Mouse (Mus musculus) adrenal gland, adult 18-20 months (tissue): ENCODE results near the gene Btbd19. TPM values are rescaled to one million over a fixed set of nuclear protein-coding genes. Genes with fewer than 3 reads are reported as not detected.

Source experiments
- DNase-seq, 2 experiments: peaks; one replicate each; pipeline ENCODE4 v3.0.0; 2021 to 2022; ENCODE audit warnings: low spot score in 2 of 2
- total RNA-seq, 2 experiments: library from RNA; stranded (reverse); gene quantifications; 1 replicate in 1 of 2; 2 replicates in 1 of 2; pipeline ENCODE4 v1.2.3; 2021

Btbd19 gene
- total RNA-seq, 2 experiments from 2014 or later, result 9.1 to 11.0 TPM

- DNase-seq, result no peak
Measured at GRCm38 (mm10) chr4:117117931-117118330, 7.6 kb downstream of the Btbd19 start.

- no peak for DNase-seq
Measured at GRCm38 (mm10) chr4:117115592-117115991, 9.9 kb downstream of the Btbd19 start.

GRCm38 (mm10) chr4:117113237-117113636 lies 12.3 kb downstream of the Btbd19 start:
- no peak for DNase-seq

- no peak for DNase-seq
Measured at GRCm38 (mm10) chr4:117110985-117111384, 14.5 kb downstream of the Btbd19 start.

DNA sequence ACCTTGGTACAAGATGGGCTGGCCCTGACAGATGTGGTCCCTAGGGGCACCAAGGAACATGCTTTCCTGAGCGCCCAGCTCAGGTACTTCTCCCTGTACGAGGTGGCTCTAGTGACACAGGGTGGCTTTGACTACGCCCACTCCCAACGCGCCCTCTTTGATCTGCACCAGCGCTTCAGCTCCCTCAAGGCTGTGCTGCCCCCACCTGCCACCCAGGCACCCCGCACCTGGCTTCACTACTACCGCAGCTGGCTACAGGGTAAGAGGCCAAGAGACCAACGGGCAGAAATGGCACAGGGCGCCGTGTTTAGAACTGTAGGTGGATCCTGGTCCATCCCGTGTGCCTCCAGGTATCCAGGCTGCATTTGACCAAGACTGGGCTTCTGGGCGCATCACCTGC lies 15.3 kb downstream of the Btbd19 start:
- DNase-seq, result no peak

- DNase-seq, result no peak
Measured at GRCm38 (mm10) chr4:117109330-117109729, 16.2 kb downstream of the Btbd19 start.

- DNase-seq, result no peak
Measured at GRCm38 (mm10) chr4:117108524-117108849, 17.0 kb downstream of the Btbd19 start.

GRCm38 (mm10) chr4:117107813-117108523 lies 17.6 kb downstream of the Btbd19 start:
- no peak for DNase-seq

GRCm38 (mm10) chr4:117105127-117105526 lies 20.4 kb downstream of the Btbd19 start:
- no peak for DNase-seq

DNA sequence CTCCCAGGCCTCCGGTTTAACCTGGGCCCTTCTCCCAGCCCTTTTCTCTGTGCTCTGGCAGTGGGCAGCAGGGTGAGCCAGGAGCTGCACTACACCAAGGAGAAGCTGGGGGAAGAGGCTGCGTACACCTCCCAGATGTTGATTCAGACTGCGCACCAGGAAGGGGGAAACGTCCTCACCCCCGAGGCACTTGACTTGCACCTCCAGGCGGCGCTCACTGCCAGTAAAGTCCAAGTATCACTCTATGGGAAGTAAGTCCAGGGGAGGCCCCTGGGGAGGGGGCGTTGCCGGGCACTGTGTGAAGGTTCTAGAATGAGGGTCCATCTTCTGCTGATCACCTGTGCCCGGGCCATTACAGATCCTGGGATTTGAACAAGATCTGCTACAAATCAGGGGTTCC lies 20.9 kb downstream of the Btbd19 start:
- DNase-seq, result no peak

GRCm38 (mm10) chr4:117101218-117101617 lies 24.3 kb downstream of the Btbd19 start:
- DNase-seq, result no peak

DNA sequence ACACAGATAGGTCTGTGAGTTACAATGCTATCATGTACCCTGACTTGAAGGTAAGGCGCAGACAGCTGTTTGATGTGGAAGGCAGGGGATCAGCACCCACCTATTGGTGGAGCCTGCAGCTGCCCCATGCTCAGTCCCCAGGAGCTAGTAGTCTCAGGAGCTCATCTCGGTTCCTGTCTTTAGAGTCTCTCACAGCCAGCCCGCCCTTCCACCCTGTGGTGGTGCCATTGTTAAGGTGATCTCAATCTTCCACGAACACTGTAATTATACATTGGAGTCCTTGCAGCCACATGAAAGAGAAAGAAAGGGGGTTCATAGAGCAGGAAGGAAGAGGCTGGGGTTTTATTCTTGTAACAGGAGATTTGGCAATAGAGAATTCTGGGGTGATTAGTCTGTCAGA lies 25.5 kb downstream of the Btbd19 start:
- DNase-seq, result no peak

DNA sequence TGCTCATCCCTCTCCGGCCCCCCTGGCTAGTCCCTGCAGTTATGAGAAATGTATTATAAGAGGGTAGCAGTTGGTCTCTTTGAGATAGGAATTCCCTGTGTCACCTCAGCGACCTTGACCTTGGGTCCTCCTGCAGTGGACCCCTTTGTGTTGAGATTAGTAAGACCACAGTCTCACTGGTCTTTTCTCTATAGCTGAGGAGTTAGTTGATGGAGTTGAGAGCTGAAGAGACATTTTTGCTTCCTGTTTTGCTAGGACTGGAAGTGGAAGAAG lies 26.8 kb downstream of the Btbd19 start:
- DNase-seq, result no peak

DNA sequence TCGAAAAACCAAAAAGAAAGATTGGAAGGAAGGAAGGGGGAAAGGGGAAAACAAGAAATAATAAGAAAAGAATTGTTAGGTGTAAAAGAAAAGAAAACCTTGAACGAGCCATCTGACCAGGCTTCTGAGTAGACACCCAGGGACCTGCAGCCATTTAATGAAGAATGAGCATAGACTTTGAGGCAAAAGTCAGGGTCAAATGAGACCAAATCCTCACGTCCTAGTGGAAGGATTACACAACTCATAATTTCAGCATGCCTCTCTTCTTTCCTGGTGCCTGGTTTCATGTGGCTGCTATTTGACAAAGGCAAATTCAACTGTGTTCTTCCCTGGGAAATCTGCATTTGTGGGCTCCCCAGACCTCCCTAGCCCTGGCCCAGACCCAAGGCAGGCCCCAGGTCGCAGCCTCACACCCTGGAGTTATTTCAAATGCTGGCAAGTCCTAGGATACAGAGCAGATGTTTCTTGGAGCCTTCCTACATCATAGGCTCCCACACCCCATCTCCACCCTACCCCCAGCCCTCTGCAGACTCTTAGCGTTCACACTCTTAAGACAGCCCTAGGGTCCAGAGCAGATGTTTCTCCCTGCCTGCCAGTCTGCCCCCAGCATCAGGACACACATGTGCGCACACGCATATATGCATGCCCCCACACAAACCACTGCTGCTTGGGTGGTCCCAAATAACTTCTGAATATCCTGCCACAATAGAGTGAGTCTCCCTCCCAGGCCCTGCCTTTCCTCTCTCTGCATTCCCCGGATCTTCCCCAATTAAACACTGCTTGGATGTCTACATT lies 27.4 kb downstream of the Btbd19 start:
- DNase-seq, result no peak

DNA sequence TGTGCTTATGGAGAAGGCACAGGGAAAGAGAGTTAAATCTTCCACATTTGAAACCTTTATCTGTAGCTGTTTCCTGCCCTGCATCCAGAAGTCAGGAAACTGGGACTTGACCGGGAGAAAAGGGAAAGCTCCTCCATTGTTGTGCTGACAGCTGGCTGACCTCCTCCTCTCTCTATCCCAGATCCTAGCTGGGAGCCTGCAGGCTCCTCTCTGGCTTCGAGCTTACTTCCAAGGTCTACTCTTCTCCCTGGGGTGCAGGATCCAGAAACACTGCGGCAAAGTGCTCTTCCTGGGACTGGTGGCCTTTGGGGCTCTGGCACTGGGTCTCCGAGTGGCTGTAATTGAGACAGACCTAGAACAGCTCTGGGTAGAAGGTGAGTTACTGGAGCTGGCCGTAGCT lies 28.9 kb downstream of the Btbd19 start:
- DNase-seq, result peak in 1 of 2 experiments; percentile 15

GRCm38 (mm10) chr4:117095551-117096452 lies 29.7 kb downstream of the Btbd19 start, which contains the start of gene Ptch2:
Ptch2 (plus strand) TSS chr4:117096075.
- DNase-seq, result peak; percentile 55 to 57

DNA sequence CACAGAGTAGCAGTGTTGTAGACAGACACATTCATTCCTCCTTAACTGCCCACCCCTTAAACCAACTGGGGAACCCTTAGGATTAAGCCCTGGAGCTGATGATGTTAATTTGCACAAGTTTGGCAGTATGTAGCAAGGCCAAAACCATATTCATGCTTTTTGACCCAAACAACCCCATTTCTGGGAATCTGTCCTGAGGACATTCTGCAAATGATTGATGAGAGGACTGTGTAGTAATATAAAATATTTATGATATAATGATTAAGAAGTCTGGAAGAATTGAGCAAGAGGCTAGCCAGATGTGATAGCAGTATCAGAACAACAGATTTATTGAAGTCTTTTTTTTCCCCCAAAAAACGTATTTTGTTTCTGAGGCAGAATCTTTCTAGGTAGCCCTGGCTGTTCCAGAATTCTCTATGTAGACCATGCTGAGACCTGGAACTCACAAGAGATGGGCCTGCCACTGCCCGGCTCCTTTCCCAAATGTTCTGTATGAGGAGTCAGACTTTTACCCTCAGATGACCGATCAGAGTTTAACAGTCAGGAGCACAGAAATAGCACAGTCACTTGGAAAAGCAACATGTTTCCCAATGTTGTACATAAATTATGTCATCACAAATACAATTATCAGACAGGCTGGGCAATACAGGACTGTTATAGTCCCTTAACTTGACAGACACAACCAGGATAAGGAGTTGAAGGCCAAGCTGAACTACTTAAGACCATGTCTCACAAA lies 30.7 kb downstream of the Btbd19 start:
- no peak for DNase-seq

DNA sequence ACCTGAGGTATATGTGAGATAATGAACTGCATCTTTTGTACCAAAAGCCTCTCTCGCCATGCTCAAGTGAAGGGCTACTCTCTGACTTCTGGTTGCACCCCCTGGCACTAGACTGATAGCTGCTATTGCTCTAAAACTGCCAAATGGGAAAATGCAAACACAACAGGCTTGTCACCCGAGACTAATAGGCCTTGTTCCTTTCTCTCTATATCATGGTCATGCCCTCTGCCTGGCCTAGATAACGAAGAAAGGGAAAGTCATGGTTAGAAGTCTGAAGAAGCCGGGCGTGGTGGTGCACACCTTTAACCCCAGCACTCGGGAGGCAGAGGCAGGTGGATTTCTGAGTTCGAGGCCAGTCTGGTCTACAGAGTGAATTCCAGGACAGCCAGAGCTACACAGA lies 34.9 kb downstream of the Btbd19 start:
- no peak for DNase-seq

DNA sequence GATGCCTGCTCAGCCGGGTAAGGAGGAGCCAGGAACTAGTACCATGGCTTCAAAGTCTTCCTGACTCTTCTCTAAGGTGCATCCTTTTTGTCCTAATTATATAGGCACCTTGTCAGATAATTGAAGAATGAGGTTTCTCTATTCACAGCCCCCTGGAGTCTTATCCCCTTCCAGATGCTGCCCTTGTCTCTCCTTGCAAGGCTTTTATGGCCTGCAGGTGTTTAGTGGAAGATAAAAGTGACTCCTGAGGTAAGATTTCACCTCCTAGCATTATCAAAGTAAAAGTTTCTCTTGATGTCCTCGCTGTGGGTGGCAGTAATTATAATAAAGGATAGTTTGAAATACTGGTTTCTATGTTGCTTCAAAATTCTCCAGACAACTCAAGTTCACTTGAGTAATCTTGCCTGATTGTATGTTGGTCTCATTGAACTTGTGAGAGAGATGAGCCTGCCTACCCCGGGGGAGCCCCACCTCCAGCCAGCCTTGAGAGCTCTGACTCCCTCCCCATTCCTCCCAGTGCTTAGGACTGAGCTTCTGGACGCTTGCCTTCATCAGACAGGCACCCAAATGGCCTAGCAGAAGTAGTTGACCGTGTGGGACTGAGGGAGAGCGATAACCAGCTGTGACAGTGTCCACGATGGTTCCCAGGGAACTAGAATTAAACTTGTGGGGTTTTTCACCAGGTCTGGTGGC lies 37.4 kb downstream of the Btbd19 start:
- DNase-seq, result no peak

GRCm38 (mm10) chr4:117071183-117071582 lies 54.3 kb downstream of the Btbd19 start:
- no peak for DNase-seq

DNA sequence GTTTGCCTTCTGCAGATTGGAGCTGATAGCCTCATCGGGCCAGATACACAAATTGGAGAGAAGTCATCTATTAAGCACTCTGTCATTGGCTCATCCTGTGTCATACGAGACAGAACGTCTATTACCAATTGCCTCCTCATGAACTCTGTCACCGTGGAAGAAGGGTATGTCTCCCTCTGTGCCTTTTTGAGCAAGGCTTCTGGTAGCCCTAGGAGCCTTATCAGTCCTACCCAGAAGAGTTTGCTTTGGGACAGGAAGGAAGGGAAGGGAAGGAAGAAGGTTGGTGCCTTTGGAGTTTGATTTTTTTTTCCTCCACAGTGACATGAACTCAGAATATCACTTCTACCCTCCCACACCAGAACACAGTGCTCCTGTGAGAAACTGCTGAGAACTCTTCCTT lies 54.9 kb downstream of the Btbd19 start:
- no peak for DNase-seq
